Mouse (Mus musculus): Measurements from ENCODE around the gene Auts2.

Gene Auts2

DNA sequence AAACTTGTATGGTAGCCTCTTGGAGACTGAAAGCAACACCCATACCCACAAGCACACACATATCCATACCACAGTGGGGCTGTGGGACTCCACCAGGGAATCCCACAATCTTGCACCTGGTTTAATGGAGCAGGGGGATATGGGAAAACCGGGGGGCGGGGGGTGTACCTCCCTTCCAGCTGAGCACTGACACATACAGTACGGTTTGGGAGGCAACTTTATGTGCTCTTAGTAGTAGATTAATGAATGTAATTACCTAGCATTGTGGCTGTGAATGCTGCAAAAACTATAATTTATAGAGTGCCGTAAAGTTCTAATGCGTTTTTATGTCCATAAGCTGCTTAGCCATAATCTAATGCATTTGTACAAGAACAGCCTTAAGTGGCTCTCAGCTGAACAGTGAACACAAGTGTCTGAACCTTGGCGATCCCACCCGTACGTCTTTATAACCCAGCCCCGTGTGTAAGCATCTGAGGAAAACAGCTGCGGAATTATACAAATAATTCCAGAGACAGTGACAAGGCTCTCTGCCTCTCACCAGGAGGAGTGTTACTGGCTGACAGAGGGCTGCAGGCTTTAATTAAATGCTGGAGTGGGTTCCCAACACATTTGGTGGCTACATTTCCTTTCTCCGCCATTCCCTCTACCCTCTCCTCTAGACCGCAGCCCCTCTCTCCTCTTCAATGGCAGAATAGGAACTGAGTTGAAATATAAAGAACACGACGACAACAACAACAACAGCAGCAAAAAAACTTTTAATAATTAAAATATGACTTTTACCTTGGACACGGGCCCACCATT lies 268.8 kb downstream of the Auts2 start:
- in situ Hi-C loops (cut with MboI; ENCODE audit: unreplicated experiment in 2 of 2), result no loop called here

DNA sequence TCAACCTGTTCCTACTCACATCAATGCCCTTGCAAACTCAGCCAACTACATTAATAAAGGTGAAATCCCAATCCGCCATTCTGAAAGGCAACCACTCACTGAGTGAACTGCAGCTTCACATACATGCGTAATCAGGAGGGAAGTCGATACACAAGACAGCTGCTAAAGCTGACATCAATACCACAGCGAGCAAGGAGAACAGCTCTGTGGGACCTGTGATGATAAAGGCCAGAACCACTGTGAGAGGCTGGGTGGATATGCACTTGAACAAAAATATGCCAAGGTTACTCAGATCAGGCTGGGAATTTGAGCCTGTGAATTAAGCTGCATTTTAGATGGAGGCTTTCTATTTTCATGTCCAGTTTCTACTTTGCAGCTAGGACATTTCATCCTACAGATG lies 271.0 kb downstream of the Auts2 start:
- in situ Hi-C loops (cut with MboI; ENCODE audit: unreplicated experiment in 2 of 2), result no loop called here

DNA sequence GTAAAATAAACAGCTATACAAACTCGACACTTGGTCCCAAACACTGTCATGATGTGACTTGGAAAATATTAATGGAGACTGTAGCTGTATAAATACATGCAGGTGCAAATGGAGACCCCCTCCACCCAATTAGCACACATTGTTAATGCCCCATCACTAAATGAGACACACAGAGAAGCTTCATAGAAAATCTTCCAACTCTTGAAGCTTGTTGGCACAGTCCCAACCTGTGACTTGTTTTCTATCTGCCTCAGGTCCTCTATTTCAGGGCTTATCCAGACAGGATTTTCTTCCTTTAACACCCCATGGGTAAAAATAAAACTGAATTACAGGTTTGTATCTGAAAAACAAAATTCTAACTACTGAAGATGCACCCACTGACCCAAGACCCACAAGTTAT lies 272.2 kb downstream of the Auts2 start:
- in situ Hi-C loops (cut with MboI; ENCODE audit: unreplicated experiment in 2 of 2), result no loop called here

DNA sequence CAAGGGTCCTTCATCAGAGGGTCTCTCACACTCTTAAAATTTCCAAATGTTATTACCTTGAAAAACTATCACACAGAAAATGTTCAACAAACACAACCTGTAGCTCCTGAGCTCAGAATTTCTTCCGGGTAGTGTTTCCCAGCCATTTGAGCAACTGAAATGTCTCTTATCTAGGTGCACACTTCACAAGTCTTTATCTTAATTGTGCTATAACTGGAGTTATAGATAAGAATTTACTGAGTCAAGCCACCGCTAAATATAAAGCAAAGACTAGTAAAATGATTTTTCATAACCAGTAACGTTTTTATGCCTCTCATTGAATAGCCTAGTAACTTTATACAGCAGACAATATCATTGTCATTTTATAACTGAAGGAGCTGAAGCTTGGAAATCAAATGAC lies 273.1 kb downstream of the Auts2 start:
- in situ Hi-C loops (cut with MboI; ENCODE audit: unreplicated experiment in 2 of 2), result no loop called here

GRCm38 (mm10) chr5:132268351-132268967 lies 274.7 kb downstream of the Auts2 start:
- in situ Hi-C loops (cut with MboI; ENCODE audit: unreplicated experiment in 2 of 2), result no loop called here

DNA sequence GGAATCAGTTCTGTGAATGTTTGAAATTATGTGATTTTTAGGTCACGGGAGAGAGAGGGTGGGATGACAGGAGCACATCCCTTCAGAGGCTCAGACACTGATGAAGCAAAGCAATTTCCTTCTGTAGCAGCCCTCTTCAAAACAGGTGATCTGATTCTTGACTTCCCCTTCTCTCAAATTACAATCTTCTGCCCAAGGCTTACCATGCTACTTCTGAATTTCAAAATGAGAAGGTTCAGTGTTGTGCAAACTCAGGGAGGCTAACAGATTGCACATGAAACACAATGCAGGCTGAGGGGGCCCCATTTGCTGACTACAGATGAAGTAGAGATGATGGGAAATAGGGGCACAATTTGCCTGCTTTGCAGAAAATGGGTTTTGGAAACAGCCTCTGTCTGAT lies 278.1 kb downstream of the Auts2 start:
- in situ Hi-C loops (cut with MboI; ENCODE audit: unreplicated experiment in 2 of 2), result no loop called here

DNA sequence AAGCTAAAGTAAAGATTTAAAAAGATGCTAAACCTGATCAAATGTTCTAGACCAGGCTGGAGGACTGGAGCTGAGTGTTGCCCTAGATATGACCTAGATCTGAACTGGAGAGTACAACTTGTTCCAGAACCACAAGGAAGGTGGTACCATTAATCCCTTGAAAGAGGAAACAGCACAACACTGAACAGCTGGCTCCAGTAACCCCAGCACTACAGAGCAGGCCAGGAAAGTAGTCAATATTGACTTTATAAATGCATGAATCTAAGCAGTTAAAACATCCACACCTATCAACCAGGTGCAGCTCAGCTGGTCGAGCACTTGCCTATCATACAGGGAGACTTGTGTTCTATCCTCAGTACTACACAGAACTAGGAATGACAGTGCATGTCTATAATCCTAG lies 281.4 kb downstream of the Auts2 start:
- in situ Hi-C loops (cut with MboI; ENCODE audit: unreplicated experiment in 2 of 2), result no loop called here

DNA sequence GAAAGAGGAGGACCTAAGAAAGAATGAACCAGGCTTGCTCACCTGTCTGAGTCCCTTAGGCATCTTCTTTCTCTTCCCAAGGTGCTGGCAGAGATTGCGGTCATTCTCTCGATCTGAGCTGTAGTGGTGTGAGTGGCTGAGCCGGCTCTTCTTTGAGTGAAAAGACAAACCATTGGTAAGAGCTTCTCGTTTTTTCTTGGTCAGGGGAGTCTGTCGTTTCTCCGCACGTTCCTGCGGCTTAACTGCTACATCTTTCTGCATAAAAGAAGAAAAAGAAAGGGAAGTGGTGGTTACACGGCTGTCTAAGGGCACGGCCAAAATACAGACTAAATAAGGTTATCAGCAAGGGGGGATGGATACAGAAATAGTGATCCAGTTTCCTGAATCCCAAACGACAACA lies 284.3 kb downstream of the Auts2 start:
- in situ Hi-C loops (cut with MboI; ENCODE audit: unreplicated experiment in 2 of 2), result no loop called here

DNA sequence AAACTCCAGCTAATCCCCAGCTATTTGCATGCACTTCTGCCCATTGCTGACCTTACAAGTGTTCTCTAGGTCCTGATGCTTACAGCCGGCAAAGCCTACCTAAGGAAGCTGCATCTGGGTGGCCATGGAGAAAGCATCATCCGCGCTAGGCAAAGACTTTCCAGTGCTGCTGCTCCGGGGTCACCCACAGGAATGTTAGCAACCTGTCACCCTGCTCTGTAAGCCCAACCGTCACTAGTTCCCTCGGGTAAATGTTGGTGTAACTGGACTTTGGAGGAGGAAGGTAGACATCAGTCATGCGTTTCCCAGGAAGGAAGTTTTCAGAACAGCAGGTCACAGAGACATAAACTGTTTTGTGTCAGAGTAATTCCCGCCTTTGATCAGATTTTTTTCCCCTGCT lies 287.6 kb downstream of the Auts2 start:
- in situ Hi-C loops (cut with MboI; ENCODE audit: unreplicated experiment in 2 of 2), result no loop called here

GRCm38 (mm10) chr5:132249523-132249922 lies 293.6 kb downstream of the Auts2 start:
- in situ Hi-C loops (cut with MboI; ENCODE audit: unreplicated experiment in 2 of 2), result no loop called here

GRCm38 (mm10) chr5:132248069-132248468 lies 295.1 kb downstream of the Auts2 start:
- in situ Hi-C loops (cut with MboI; ENCODE audit: unreplicated experiment in 2 of 2), result no loop called here

GRCm38 (mm10) chr5:132235460-132235859 lies 307.7 kb downstream of the Auts2 start:
- in situ Hi-C loops (cut with MboI; ENCODE audit: unreplicated experiment in 2 of 2), result no loop called here

DNA sequence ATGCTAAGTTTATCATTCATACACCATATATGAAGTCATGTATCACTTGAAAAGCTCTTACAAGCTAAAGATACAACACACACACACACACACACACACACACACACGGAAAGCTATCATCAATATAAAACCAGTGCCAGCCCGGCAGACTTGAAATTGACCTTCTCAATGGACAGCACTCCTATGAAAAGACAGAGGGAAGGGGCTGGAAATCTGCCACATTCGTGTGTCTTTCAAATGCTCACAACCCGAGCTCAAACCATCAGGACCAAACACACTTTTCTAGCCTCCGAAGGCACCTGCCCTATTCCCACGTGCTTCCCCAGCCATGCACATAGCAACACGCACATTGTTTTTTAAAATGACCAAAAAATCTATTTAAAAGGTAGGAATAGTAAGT lies 308.7 kb downstream of the Auts2 start:
- in situ Hi-C loops (cut with MboI; ENCODE audit: unreplicated experiment in 2 of 2), result no loop called here

DNA sequence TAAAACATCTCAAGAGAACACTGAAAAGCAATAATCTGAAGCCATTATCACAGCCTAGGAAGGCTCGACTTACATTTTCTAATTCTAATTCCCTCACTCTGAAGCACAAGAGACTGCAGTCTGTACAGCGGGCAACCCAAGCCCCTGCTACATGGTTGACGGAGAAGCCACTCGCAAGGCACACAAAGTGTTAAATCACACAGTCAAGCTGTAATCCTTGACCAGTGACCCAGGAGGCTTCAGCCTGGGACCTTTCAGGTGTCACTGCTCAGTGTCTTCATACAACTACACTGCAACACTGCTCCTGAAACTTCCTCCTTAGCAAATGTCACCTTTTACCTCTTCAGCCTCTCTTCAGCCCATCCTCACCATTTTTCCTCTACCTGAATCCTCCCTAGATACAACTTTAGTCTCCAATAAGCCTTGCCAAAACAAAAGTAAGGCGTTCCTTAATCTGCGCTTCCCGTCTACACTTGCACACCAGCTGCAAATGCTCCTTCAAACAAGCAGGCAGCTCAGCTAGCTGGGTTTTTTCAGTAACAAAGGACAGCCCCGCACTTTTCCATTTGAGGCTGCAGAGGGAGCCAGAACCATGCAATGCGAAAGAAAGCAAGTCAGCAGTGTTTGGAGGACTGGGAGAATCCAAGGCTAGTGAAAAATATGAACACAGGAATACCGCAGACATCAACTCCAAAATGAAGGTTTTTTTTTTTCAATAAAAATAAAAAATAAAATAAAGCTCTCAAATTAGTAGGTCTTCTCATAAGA lies 311.7 kb downstream of the Auts2 start:
- in situ Hi-C loops (cut with MboI; ENCODE audit: unreplicated experiment in 2 of 2), result no loop called here

- in situ Hi-C loops (cut with MboI; ENCODE audit: unreplicated experiment in 2 of 2), result no loop called here
Measured at GRCm38 (mm10) chr5:132229644-132230357, 313.3 kb downstream of the Auts2 start.

DNA sequence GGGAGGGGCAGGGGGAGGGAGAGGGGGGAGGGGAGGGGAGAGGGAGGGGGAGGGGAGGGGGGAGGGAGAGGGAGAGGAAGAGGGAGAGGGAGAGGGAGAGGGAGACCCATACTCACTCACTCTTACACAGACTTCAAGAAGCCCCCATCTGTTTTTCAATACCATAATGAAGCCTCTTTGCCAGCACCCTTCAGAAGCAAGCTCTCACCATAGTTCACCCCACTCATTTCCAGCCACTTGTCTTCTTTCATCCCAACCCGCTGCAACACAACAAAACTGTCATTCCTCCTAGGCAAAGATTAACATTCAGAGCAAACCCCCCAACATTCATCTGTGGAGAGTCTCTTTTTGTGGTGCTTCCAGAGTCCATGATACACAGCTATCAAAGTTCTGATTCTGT lies 314.1 kb downstream of the Auts2 start:
- in situ Hi-C loops (cut with MboI; ENCODE audit: unreplicated experiment in 2 of 2), result no loop called here

GRCm38 (mm10) chr5:132220376-132220930 lies 322.7 kb downstream of the Auts2 start:
- in situ Hi-C loops (cut with MboI; ENCODE audit: unreplicated experiment in 2 of 2), result no loop called here

- in situ Hi-C loops (cut with MboI; ENCODE audit: unreplicated experiment in 2 of 2), result no loop called here
Measured at GRCm38 (mm10) chr5:132216143-132216542, 327.0 kb downstream of the Auts2 start.

DNA sequence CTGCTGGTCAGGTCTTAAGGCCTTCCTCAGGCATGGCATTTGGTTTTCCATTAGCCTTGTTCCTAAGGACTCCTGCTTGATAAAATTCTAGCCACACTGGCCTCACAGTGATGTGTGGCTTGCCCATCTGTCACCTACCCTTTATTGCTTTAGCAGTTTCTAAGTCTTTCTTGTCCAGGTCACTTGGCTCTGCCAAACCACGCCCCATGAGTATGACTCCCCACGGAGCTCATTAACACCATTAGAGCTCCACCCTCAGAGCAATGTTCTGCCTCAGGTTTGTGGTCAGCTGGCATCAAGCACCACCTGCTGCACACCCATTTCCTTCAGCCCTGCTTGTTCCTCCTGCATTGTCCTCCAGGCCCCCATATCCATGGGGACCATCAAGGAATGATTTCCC lies 330.7 kb downstream of the Auts2 start:
- in situ Hi-C loops (cut with MboI; ENCODE audit: unreplicated experiment in 2 of 2), result no loop called here

DNA sequence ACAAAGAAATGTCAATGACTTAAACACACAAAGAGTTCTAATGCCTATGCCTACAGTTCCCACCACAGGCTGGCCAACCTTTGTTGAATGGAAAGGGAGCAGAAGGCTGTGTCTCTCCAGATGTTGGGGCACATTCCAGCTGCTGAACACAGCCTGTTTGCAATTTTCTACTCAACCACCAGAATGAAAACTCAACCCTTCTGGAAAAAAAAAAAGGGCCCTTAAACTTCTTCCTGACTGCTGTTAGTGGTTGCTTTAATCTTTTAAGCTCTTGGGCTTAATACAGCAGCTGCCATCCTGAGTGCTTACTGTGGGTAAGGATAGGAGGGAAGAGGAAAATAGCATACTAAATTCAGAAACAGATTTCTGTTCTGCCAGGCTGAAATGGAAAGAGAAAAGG lies 333.4 kb downstream of the Auts2 start:
- in situ Hi-C loops (cut with MboI; ENCODE audit: unreplicated experiment in 2 of 2), result no loop called here

- in situ Hi-C loops (cut with MboI; ENCODE audit: unreplicated experiment in 2 of 2), result no loop called here
Measured at GRCm38 (mm10) chr5:132206220-132206619, 336.9 kb downstream of the Auts2 start.

All from v-Abl transformed pro-B cells (cell line).